Mouse (Mus musculus) bone marrow, adult 2 months (tissue): ENCODE data around the gene Cacna1d. TPM values are rescaled to one million over a fixed set of nuclear protein-coding genes. Genes with fewer than 3 reads are reported as not detected.

Experiments
- H3K27ac ChIP-seq: fragments of 200-500 bp; 2 replicates; pipeline ENCODE4 v1.5.1; 2012; ENCODE audit warnings: low read depth, mild to moderate bottlenecking, control low read depth, inconsistent platforms, low read length; ENCODE audit not compliant: control insufficient read depth, poor library complexity, insufficient read depth
- H3K4me1 ChIP-seq: fragments of 200-500 bp; 2 replicates; pipeline ENCODE4 v1.6.1; 2011; ENCODE audit warnings: low read length; ENCODE audit not compliant: control insufficient read depth, insufficient read depth
- H3K4me3 ChIP-seq: fragments of 200-500 bp; replicated peaks from 2 replicates; pipeline ENCODE3; 2011; ENCODE audit warnings: mild to moderate bottlenecking, low read depth, low read length, control low read depth; ENCODE audit not compliant: control insufficient read depth
- CTCF ChIP-seq: fragments of 200-500 bp; IDR thresholded peaks from 2 replicates; pipeline ENCODE4 v1.5.1; 2011; ENCODE audit warnings: low read length, control low read depth; ENCODE audit not compliant: control insufficient read depth, insufficient read depth
- POLR2A ChIP-seq: fragments of 200-500 bp; IDR thresholded peaks from 2 replicates; pipeline ENCODE4 v1.6.1; 2011; ENCODE audit warnings: low read depth, mild to moderate bottlenecking, control low read depth, low read length, borderline replicate concordance; ENCODE audit not compliant: control insufficient read depth
- WGBS: fragments of 180-500 bp; shearing (Covaris S2); methylation state at CpG from one replicate; pipeline ENCODE4 v1.1.7; 2018; 5-methylcytosine and 5-hydroxymethylcytosine counted together
- polyA plus RNA-seq: library from polyadenylated mRNA; stranded (reverse); fragments of >200 nt; gene quantifications from 2 replicates; pipeline ENCODE4 v1.2.4, GENCODE M21; 2011; ENCODE audit warnings: low replicate concordance; ENCODE audit not compliant: missing spikeins, insufficient read depth, insufficient read length

The Cacna1d gene
- polyA plus RNA-seq, 1 experiment, result 1.7 TPM

DNA sequence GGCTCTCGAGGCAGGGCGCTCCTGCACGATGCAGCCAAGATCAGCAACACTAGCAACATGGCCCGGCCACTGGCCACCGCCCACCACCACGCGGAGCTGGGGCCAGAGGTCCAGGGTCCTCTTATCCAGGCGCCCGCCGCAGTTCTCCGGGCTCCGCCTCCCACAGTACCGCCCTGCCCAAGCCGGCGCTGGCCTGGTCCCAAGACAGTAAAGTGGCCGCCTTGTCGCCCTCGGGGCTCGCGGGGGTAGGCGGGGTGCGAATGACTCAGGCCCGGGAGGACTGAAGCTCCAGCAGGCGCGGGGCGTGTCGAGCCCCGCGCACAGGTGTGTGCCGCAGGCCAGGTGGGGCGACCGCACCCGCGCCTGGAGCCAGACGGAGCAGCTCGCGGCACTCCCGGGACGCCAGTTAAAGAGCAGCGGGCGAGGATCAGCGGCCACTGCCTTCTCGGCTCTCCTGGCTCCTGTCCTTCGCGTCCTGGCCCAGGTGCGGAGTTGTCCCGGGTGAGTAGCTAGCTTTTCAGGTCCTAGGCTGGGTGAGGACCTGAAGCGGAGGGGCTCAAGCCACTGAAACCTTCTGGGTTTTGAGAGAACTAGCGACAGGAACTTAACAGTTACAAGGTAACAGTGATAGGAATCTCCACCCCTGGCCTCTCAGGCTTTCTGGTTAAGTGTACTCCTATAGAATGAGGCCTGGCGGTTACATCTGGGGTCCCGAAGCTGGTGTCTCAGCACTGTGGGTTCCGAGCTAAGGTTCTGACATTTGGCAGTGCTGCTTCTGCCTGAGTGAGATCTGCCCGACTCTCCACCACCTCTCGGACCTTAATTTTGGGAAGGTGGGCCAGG lies 482.3 kb downstream of the Cacna1d start, which contains the start of the genes Il17rb and Chdh:
TSS of gene Il17rb (minus strand) at position 164 of the 843 bp plus-strand sequence.
TSS of gene Chdh (plus strand) at position 291 of the 843 bp plus-strand sequence.
- TF ChIP-seq CTCF (no peak), POLR2A (no peak)
- Histone ChIP-seq H3K4me3 (peak within 1 kb of the TSS; percentile 45), H3K27ac (peak within 1 kb of the TSS; percentile 37), H3K4me1 (no peaks in the 10 kb centered on the region)
- WGBS, result 5% methylated on average over 53 of the region's 54 CpGs

DNA sequence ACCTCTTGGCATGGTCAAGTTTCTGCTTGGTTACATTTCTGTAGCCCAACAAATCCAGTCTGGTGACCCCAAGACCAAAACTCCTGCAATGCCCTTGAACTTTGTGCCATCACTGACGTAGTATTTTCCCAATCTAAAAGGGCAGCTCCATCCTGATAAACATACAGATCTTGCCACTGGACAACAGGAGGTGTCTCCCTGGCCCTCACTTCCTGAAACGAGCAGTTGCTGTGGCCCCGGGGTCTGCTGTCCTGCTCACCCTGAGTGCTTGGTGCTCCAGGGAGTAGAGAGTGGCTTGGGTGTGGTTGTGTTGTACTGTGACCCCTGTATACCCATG lies 491.8 kb downstream of the Cacna1d start:
- H3K4me1 ChIP-seq, result no peaks in the 10 kb centered on the region
- no peak overlapping the region for H3K4me3 ChIP-seq
- H3K27ac ChIP-seq, result no peak overlapping the region
- TF ChIP-seq CTCF (no peak), POLR2A (no peak)
- WGBS, result 66% methylated on average over 3 of the region's 3 CpGs

DNA sequence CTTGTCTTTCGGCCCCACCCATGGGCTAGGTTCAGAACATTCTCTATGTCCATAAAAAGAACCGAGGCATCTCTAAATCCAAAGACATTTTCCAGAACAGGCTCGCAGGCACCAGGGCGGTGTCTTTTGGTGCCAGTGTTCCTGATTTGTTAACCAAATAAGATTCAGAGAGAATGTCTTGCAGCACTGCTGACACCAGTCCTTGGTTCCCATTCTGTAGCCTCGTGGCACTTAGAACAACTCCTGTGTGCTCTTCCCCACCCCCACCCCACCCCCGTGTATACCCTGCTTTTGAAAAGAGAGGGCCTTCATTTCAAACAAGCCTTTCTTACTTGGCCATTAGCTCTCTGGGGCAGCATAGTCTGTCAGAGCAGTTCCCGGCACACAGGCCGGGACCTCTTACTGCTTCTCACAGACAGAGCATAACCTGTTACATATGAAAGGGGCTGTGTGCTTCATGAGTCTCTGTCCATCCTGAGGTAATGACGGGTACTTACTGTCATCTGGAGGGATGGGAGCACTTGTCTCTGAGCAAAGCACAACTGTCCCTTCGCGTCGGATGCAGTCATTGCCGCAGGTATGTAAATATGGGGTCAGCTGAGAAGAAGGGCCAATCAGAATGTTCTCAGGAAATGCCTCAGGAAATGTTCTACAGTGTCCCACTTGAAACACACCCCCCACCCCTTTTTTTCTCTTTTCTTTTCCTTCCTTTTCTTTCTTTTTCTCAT lies 492.3 kb downstream of the Cacna1d start:
- no peak overlapping the region for H3K27ac ChIP-seq
- 76% methylated on average over 13 of the region's 13 CpGs for WGBS

DNA sequence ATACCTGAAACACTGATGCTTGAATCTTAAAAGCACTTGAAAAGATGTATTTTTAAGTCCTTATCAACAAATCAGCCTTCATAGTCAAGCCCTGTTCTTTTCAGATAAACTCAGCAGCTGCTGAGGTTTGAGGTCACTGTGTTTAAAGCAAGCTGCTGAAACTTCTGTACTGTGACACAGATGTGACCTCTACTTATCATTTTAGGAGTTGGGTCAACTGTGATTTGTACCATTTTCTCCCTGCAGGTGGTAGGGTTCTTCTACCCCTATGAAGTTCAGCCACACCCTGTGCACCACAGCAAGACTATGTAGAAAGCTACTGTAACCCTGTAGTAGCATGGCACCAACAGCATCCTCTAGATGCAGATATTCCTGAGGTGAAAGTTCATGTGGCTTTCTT lies 493.9 kb downstream of the Cacna1d start:
- TF ChIP-seq CTCF (no peak), POLR2A (no peak)
- no peak overlapping the region for H3K27ac ChIP-seq
- H3K4me3 ChIP-seq, result no peak overlapping the region
- no peaks in the 10 kb centered on the region; the same call in 1 of the 2 replicates for H3K4me1 ChIP-seq

More for the DNA sequence above, 492.3 kb downstream of the Cacna1d start:
- no peak overlapping the region for H3K4me3 ChIP-seq
- H3K4me1 ChIP-seq, result no peaks in the 10 kb centered on the region
- TF ChIP-seq POLR2A, result no peak
- no peak for TF ChIP-seq CTCF

DNA sequence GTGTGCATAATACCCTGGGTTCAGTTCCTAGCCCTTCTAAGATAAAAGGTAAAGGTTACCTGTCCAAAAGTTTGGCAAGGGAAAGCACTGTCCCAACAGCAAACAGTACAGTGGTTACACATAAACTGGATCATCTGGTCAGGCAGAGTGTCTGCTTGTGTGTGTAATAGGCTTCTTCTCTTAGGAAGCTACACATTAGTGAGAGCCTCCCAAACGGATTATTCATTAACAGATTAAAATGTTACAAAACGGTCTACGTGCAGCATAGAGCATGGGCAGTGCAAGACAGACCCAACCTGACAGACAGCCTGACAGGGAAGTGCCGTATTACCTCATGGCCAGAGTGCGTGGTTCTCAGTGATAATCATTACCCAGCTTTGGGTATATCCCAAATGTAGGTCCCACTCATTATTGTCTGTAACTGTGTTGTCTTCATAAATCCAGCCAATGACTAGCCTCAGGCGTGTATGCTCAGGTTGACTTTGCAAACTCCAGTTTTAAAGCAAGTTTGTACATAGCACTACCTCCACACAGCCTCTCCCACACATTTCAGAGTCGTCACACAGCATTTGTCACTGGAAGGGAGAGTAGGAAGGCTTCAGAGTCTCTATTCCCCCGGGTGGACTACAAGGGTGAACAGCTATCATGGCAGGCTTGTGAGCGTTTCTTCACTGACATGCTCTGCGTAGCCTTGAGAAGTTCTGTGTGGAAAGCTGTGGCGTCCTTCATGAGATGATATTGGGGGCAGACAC lies 495.1 kb downstream of the Cacna1d start:
- no peak overlapping the region for H3K27ac ChIP-seq
- no peaks in the 10 kb centered on the region; the same call in 1 of the 2 replicates for H3K4me1 ChIP-seq
- no peak overlapping the region for H3K4me3 ChIP-seq
- WGBS, result 82% methylated on average over 11 of the region's 11 CpGs
- TF ChIP-seq POLR2A (no peak), CTCF (no peak)

DNA sequence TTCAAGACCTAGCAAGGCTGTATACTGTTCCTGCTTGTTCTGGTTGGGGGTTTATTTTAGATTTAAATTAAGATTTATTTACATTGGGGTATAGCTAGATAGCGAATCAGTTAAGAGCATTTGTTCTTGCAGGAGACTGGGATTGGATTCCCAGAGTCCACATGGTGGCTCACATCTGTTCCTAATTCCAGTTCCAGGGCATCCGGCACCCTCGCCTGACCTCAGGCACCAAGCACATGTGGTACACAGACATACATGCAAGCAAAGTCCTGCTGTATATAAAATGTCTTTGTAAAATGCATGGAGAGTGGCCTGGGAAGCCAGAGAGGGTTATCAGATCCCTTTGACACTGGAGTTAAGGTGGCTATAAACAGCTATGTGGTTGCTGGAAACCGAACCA lies 496.3 kb downstream of the Cacna1d start:
- TF ChIP-seq POLR2A (no peak), CTCF (no peak)
- 91% methylated on average over 4 of the region's 4 CpGs for WGBS
- Histone ChIP-seq H3K27ac (no peak overlapping the region), H3K4me1 (no peaks in the 10 kb centered on the region; the same call in 1 of the 2 replicates), H3K4me3 (no peak overlapping the region)

Other genes starting within 250 kb of the Cacna1d start
- 5.5 and 16.6 TPM in 2 replicates for gene Dcp1a, start 11.9 kb downstream of the Cacna1d start, polyA plus RNA-seq
- 382 and 665 TPM in 2 replicates for gene Tkt, start 56.9 kb upstream of the Cacna1d start, polyA plus RNA-seq
- 67.1 and 177 TPM in 2 replicates for gene Prkcd, start 134.8 kb upstream of the Cacna1d start, polyA plus RNA-seq
- 3.1 and 4.9 TPM in 2 replicates for gene Rft1, start 162.9 kb upstream of the Cacna1d start, polyA plus RNA-seq
- 7.7 and 8.9 TPM in 2 replicates for gene Sfmbt1, start 223.4 kb upstream of the Cacna1d start, polyA plus RNA-seq